Mouse (Mus musculus): ENCODE results near the gene 2310034G01Rik.

- TF ChIP-seq CTCF (conservative IDR thresholded peaks at IDR 0.05; ENCODE audit: insufficient read depth, insufficient read length, low read depth, low read length) (no peak), POLR2A (IDR thresholded peaks at IDR 0.05; ENCODE audit: low read depth, low read length) (no peak)
These were observed 49.8 kb upstream of the 2310034G01Rik start for GRCm38 (mm10) chr19:46399886-46400285.

Data from kidney, adult 2 months (tissue).